Mouse (Mus musculus): ENCODE data around the gene Rack1.

- no peak for TF ChIP-seq POLR2A (IDR thresholded peaks at IDR 0.05; ENCODE audit: borderline replicate concordance, control insufficient read depth, low read depth, low read length)
- 0 out of 2 replicates have a peak, but pooled peaks have one; percentile 4 for TF ChIP-seq CTCF (IDR thresholded peaks at IDR 0.05; ENCODE audit: control insufficient read depth, insufficient read depth, low read length)
Observed at GRCm38 (mm10) chr11:48838181-48838797, 38.2 kb downstream of the Rack1 start.

Measured in bone marrow, adult 2 months (tissue).